Comparison of ENCODE assay signal across 20 mouse cellular contexts in genomic region chr11:116846593-116847181, GRCm38 (mm10). TPM values are rescaled to one million over a fixed set of nuclear protein-coding genes. Genes with fewer than 3 reads are reported as not detected.
DNase-seq lines count a peak whose midpoint lies in the region; ATAC-seq and TF ChIP-seq lines count a peak whose summit lies in the region.
"Had no signal": no experiment of that assay in that cellular context is flagged by ENCODE, and none has a peak within 500 bp of the region (broad histone marks: within the 10 kb centered on the region; RNA-seq: fewer than 3 reads in every experiment).

No protein-coding gene starts in this region.

- H3K27ac ChIP-seq in limb, embryonic 13.5 days, result no peak overlapping the region
- no peak overlapping the region for H3K27ac ChIP-seq in limb, embryonic 10.5 days
- H3K27ac ChIP-seq in ES-E14 (ENCODE audit: insufficient read depth, low read depth, low read length, poor library complexity, severe bottlenecking), result no peak overlapping the region
- 0 out of 2 replicates have a peak overlapping the region, but pooled peaks have one; percentile 29 for H3K27ac ChIP-seq in liver, embryonic 15.5 days (replicated peaks)
- H3K27ac ChIP-seq: hindbrain, postnatal 0 days; left cerebral cortex, adult 2 months; neural tube, embryonic 13.5 days had no signal

- intact Hi-C loops in gastrocnemius, postnatal 14 days (cut with DNase I; ENCODE audit: low total_unique reads), result no loop called here

- H3K36me3 ChIP-seq in limb, embryonic 13.5 days, result peaks cover 44% of the 10 kb centered on the region
- H3K36me3 ChIP-seq in limb, embryonic 10.5 days, result peaks cover 59% of the 10 kb centered on the region
- H3K36me3 ChIP-seq in ES-E14 (ENCODE audit: control insufficient read depth, insufficient read depth, low read length, poor library complexity, severe bottlenecking), result peaks cover 20% of the 10 kb centered on the region
- H3K36me3 ChIP-seq in liver, embryonic 15.5 days (replicated peaks), result peaks cover 50% of the 10 kb centered on the region

- WGBS in limb, embryonic 13.5 days, result 86% methylated on average over 4 of the region's 4 CpGs
- WGBS in limb, embryonic 10.5 days, result 88% methylated on average over 4 of the region's 4 CpGs
- 67% methylated on average over 4 of the region's 4 CpGs for WGBS in liver, embryonic 15.5 days (ENCODE audit: insufficient replicate concordance)

- no peak overlapping the region for H3K4me2 ChIP-seq in limb, embryonic 13.5 days (replicated peaks)
- H3K4me2 ChIP-seq in liver, embryonic 15.5 days, result no peak overlapping the region
- H3K4me2 ChIP-seq: heart, embryonic 11.5 days; neural tube, embryonic 13.5 days had no signal

- ATAC-seq in cerebellum, adult (ENCODE audit: insufficient number of reproducible peaks, low FRiP score, low TSS enrichment), result no peak
- no peak for ATAC-seq in limb, embryonic 13.5 days (ENCODE audit: low FRiP score, low read depth)
- no peak for ATAC-seq in liver, embryonic 15.5 days (ENCODE audit: insufficient read depth)
- ATAC-seq: hindbrain, postnatal 0 days had no signal

- no peak overlapping the region for H3K4me3 ChIP-seq in limb, embryonic 13.5 days
- no peak overlapping the region for H3K4me3 ChIP-seq in limb, embryonic 10.5 days
- H3K4me3 ChIP-seq in ES-E14 (ENCODE audit: insufficient read depth in 1 of 2, low read depth in 1 of 2, low read length in 2 of 2, poor library complexity in 1 of 2, severe bottlenecking in 1 of 2), result no peak overlapping the region
- H3K4me3 ChIP-seq in liver, embryonic 15.5 days (replicated peaks), result no peak overlapping the region
- H3K4me3 ChIP-seq: left cerebral cortex, adult 2 months; neural tube, embryonic 13.5 days had no signal

- DNase-seq in cerebellum, adult 9-10 months, result peak; percentile 48
- DNase-seq in limb, embryonic 10.5 days (ENCODE audit: low spot score), result no peak
- no peak for DNase-seq in ES-E14 (ENCODE audit: low read depth, low spot score)
- no peak for DNase-seq in gastrocnemius, postnatal 14 days
- no peak for DNase-seq in frontal cortex, postnatal 14 days (ENCODE audit: low spot score in 2 of 2)
- DNase-seq: adrenal gland, postnatal 36 days; gastrocnemius, postnatal 36 days; heart, postnatal 36 days; kidney, adult 11 months; kidney, postnatal 14 days; right cerebral cortex, postnatal 14 days; thymus, postnatal 25 days had no signal

- peaks cover 24% of the 10 kb centered on the region for H3K4me1 ChIP-seq in limb, embryonic 13.5 days
- peaks cover 22% of the 10 kb centered on the region for H3K4me1 ChIP-seq in limb, embryonic 10.5 days
- no peaks in the 10 kb centered on the region for H3K4me1 ChIP-seq in ES-E14 (ENCODE audit: control insufficient read depth in 2 of 2, insufficient read depth in 2 of 2, low read length in 2 of 2, poor library complexity in 1 of 2)
- peaks cover 54% of the 10 kb centered on the region for H3K4me1 ChIP-seq in liver, embryonic 15.5 days (replicated peaks)

- in situ Hi-C loops in ES-E14 (cut with MboI; ENCODE audit: low sequenced_read_pairs in 2 of 2, unreplicated experiment in 2 of 2), result no loop called here

- no peaks in the 10 kb centered on the region for H3K27me3 ChIP-seq in limb, embryonic 13.5 days
- no peaks in the 10 kb centered on the region for H3K27me3 ChIP-seq in limb, embryonic 10.5 days (ENCODE audit: low read depth, poor library complexity, severe bottlenecking)
- no peaks in the 10 kb centered on the region for H3K27me3 ChIP-seq in liver, embryonic 15.5 days
- H3K27me3 ChIP-seq: neural tube, embryonic 13.5 days had no signal

- H3K9me3 ChIP-seq in limb, embryonic 13.5 days, result no peaks in the 10 kb centered on the region
- no peaks in the 10 kb centered on the region for H3K9me3 ChIP-seq in limb, embryonic 10.5 days (replicated peaks)
- H3K9me3 ChIP-seq in ES-E14 (ENCODE audit: control insufficient read depth, insufficient read depth, low read depth, low read length), result no peaks in the 10 kb centered on the region
- no peaks in the 10 kb centered on the region for H3K9me3 ChIP-seq in liver, embryonic 15.5 days (replicated peaks)
- H3K9me3 ChIP-seq: neural tube, embryonic 13.5 days had no signal

- 0 out of 2 replicates have a peak overlapping the region, but pooled peaks have one; percentile 15 for H3K9ac ChIP-seq in limb, embryonic 13.5 days
- no peak overlapping the region for H3K9ac ChIP-seq in ES-E14 (ENCODE audit: insufficient read depth, low read depth, low read length, poor library complexity, severe bottlenecking)
- peak overlapping the region; percentile 6; the same call in 1 of the 2 replicates for H3K9ac ChIP-seq in liver, embryonic 15.5 days
- H3K9ac ChIP-seq: neural tube, embryonic 13.5 days had no signal

TF ChIP-seq in ES-E14, 5 proteins besides CTCF, POLR2A, EP300 and RAD21:
- TF ChIP-seq ZNF384 (IDR thresholded peaks at IDR 0.05; ENCODE audit: low read depth, low read length), result peak; percentile 19; the same call in 1 of the 2 replicates
- TF ChIP-seq ZC3H11A (IDR thresholded peaks at IDR 0.05; ENCODE audit: borderline replicate concordance, low read depth, low read length), result no peak
- TF ChIP-seq MAFK (IDR thresholded peaks at IDR 0.05; ENCODE audit: insufficient read depth, low read depth, low read length), result no peak
- no peak for TF ChIP-seq HCFC1 (IDR thresholded peaks at IDR 0.05; ENCODE audit: borderline replicate concordance, insufficient read depth, low read length)
- TF ChIP-seq CHD2 (IDR thresholded peaks at IDR 0.05; ENCODE audit: low read depth, low read length), result no peak

RNA-seq across cellular contexts. Expression of gene Jmjd6, which starts 3.4 kb away (rescaled TPM):
- 76.6 and 82.6 TPM in 2 replicates for polyA plus RNA-seq in limb, embryonic 13.5 days (2015; fragmentation: Nextera tagmentation; extraction: Ambion mirVana)
- polyA plus RNA-seq in limb, embryonic 10.5 days (2016; fragmentation: Nextera tagmentation; extraction: Ambion mirVana), result 93.1 and 111 TPM in 2 replicates
- total RNA-seq in ES-E14 (2012; rRNA removed), result 78.1 and 80.8 TPM in 2 replicates
- 27.4 and 29.8 TPM in 2 replicates for polyA plus RNA-seq in liver, embryonic 15.5 days (2015; fragmentation: Nextera tagmentation; extraction: Ambion mirVana)
- total RNA-seq in gastrocnemius, postnatal 14 days (2021), result 10 to 100 TPM; 19.5 to 21.4 TPM

RNA-seq across cellular contexts. Expression of gene Mettl23, which starts 3.6 kb away (rescaled TPM):
- 72.2 and 79.0 TPM in 2 replicates for polyA plus RNA-seq in limb, embryonic 13.5 days (2015; fragmentation: Nextera tagmentation; extraction: Ambion mirVana)
- 56.5 and 59.5 TPM in 2 replicates for polyA plus RNA-seq in limb, embryonic 10.5 days (2016; fragmentation: Nextera tagmentation; extraction: Ambion mirVana)
- total RNA-seq in ES-E14 (2012; rRNA removed), result 34.4 and 36.6 TPM in 2 replicates
- 31.7 and 36.6 TPM in 2 replicates for polyA plus RNA-seq in liver, embryonic 15.5 days (2015; fragmentation: Nextera tagmentation; extraction: Ambion mirVana)
- 10 to 100 TPM; 24.1 to 24.7 TPM for total RNA-seq in gastrocnemius, postnatal 14 days (2021)

RNA-seq across cellular contexts. Expression of gene Mfsd11, which starts 5.6 kb away (rescaled TPM):
- 44.3 and 44.8 TPM in 2 replicates for polyA plus RNA-seq in limb, embryonic 13.5 days (2015; fragmentation: Nextera tagmentation; extraction: Ambion mirVana)
- polyA plus RNA-seq in limb, embryonic 10.5 days (2016; fragmentation: Nextera tagmentation; extraction: Ambion mirVana), result 17.9 and 22.5 TPM in 2 replicates
- total RNA-seq in ES-E14 (2012; rRNA removed), result 21.5 and 26.5 TPM in 2 replicates
- polyA plus RNA-seq in liver, embryonic 15.5 days (2015; fragmentation: Nextera tagmentation; extraction: Ambion mirVana), result 9.4 and 11.8 TPM in 2 replicates
- 10 to 100 TPM; 22.3 to 27.2 TPM for total RNA-seq in gastrocnemius, postnatal 14 days (2021)

RNA-seq across cellular contexts. Expression of gene Srsf2, which starts 6.2 kb away (rescaled TPM):
- 789 and 792 TPM in 2 replicates for polyA plus RNA-seq in limb, embryonic 13.5 days (2015; fragmentation: Nextera tagmentation; extraction: Ambion mirVana)
- polyA plus RNA-seq in limb, embryonic 10.5 days (2016; fragmentation: Nextera tagmentation; extraction: Ambion mirVana), result 925 and 971 TPM in 2 replicates
- total RNA-seq in ES-E14 (2012; rRNA removed), result 361 and 367 TPM in 2 replicates
- polyA plus RNA-seq in liver, embryonic 15.5 days (2015; fragmentation: Nextera tagmentation; extraction: Ambion mirVana), result 388 and 413 TPM in 2 replicates
- total RNA-seq in gastrocnemius, postnatal 14 days (2021), result 10 to 100 TPM; 73.0 to 80.9 TPM

RNA-seq across cellular contexts. Expression of gene Mxra7, which starts 18.8 kb away (rescaled TPM):
- polyA plus RNA-seq in limb, embryonic 13.5 days (2015; fragmentation: Nextera tagmentation; extraction: Ambion mirVana), result 17.1 and 20.2 TPM in 2 replicates
- polyA plus RNA-seq in limb, embryonic 10.5 days (2016; fragmentation: Nextera tagmentation; extraction: Ambion mirVana), result 13.9 and 14.9 TPM in 2 replicates
- 5.8 and 9.4 TPM in 2 replicates for total RNA-seq in ES-E14 (2012; rRNA removed)
- polyA plus RNA-seq in liver, embryonic 15.5 days (2015; fragmentation: Nextera tagmentation; extraction: Ambion mirVana), result 1.3 and 1.8 TPM in 2 replicates
- total RNA-seq in gastrocnemius, postnatal 14 days (2021), result 10 to 100 TPM; 23.1 to 29.6 TPM
- total RNA-seq: monocyte, adult 5-6 weeks had no signal
